Mouse (Mus musculus) lung, adult 2 months (tissue): Measurements from ENCODE around the gene Faim2.

Experiments used
- CTCF ChIP-seq: fragments of 200-500 bp; IDR thresholded peaks from 2 replicates; pipeline ENCODE4 v1.5.1; 2011; ENCODE audit warnings: mild to moderate bottlenecking, low read length, control low read depth; ENCODE audit not compliant: insufficient read depth
- POLR2A ChIP-seq: fragments of 200-500 bp; IDR thresholded peaks from 2 replicates; pipeline ENCODE4 v1.6.1; 2011; ENCODE audit warnings: low read depth, mild to moderate bottlenecking, control low read depth, low read length, borderline replicate concordance; ENCODE audit errors: extremely low read depth

- TF ChIP-seq CTCF, result no peak
- TF ChIP-seq POLR2A, result no peak
Observed at GRCm38 (mm10) chr15:99520306-99520705, 7.7 kb downstream of the Faim2 start.
